ENCODE assay signal across 8 mouse cellular contexts in the genomic region with DNA sequence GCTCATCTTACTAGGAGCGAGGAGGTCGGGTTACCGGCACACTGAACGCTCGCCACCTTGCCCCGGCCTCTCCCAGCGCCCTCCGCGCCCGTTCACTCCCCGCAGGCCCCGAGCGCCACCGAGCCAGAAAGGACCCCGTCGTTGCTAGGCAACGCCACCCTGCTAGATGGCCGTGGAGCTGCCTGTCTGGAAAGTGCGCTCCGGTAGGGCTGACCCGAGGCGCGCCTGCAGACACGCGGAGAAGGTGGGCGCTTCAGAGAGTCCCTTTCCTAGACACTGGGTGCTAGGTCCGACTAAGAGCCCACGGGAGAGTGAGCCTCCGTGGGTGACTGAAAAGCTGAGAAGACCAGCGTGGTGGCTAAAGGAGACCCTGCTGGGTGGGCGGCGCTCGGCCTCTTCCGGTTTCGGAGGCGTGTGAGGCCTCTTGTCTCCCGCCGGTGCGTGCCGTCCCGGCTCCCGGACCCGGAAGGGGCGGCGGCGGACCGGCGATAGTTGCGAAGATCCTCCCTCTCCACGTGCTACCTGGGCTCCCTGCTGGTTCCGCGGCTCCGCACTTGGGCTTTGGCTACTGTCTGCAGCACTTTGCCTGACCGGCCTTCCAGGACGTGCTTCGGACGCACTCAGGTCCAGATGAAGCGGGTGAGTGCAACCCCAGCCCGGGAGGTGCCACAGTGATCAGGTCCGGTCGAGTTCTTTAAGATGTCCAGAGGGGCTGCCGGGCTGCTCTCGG. TPM values are rescaled to one million over a fixed set of nuclear protein-coding genes. Genes with fewer than 3 reads are reported as not detected.
DNase-seq lines count a peak whose midpoint lies in the region; ATAC-seq and TF ChIP-seq lines count a peak whose summit lies in the region.

A gene (minus strand): TSS at position 139 of the 730 bp plus-strand sequence.
A gene (plus strand): TSS at position 185 of the 730 bp plus-strand sequence.

- H3K4me1 ChIP-seq in cortical plate, adult 2 months (ENCODE audit: control insufficient read depth, insufficient read depth, low read length): peaks cover 5% of the 10 kb centered on the region; the same call in 1 of the 2 replicates
- peaks cover 58% of the 10 kb centered on the region for H3K4me1 ChIP-seq in megakaryocyte, embryonic 14.5 days

- no peaks in the 10 kb centered on the region for H3K9me3 ChIP-seq in megakaryocyte, embryonic 14.5 days

- ATAC-seq in activated CD4-positive, CD25-positive, alpha-beta regulatory T cell, adult 4 months: peak; percentile 81

- peaks cover 22% of the 10 kb centered on the region for H3K36me3 ChIP-seq in megakaryocyte, embryonic 14.5 days (replicated peaks; ENCODE audit: low read length)

- peak within 1 kb of the TSS; percentile 94 for H3K4me3 ChIP-seq in cortical plate, adult 2 months (ENCODE audit: insufficient read depth, low read length)
- H3K4me3 ChIP-seq in megakaryocyte, embryonic 14.5 days (replicated peaks): peak within 1 kb of the TSS; percentile 100

- TF ChIP-seq CTCF in cortical plate, adult 2 months (IDR thresholded peaks at IDR 0.05; ENCODE audit: extremely low read depth, insufficient read depth, low read length): no peak

- TF ChIP-seq POLR2A in cortical plate, adult 2 months (IDR thresholded peaks at IDR 0.05; ENCODE audit: extremely low read depth, insufficient read depth, low read length): peak; percentile 44; the same call in 1 of the 2 replicates

- no peaks in the 10 kb centered on the region for H3K27me3 ChIP-seq in megakaryocyte, embryonic 14.5 days (replicated peaks)

- peak; percentile 89 to 91 for DNase-seq in gastrocnemius, adult 8-10 months (ENCODE audit: low spot score in 2 of 2)
- peak; percentile 79 for DNase-seq in hindlimb bud, embryonic 11.5 days (ENCODE audit: extremely low spot score, low read depth, low spot score)
- peak; percentile 90 to 93 for DNase-seq in left cerebral cortex, adult 8-10 months (ENCODE audit: low spot score in 2 of 2)
- DNase-seq in right cerebral cortex, postnatal 10 days (ENCODE audit: low spot score in 2 of 2): peak; percentile 97
- peak; percentile 97 for DNase-seq in urinary bladder, postnatal 25 days (ENCODE audit: low spot score)

- peak within 1 kb of the TSS; percentile 86 for H3K27ac ChIP-seq in cortical plate, adult 2 months (ENCODE audit: insufficient read depth, low read length)

RNA-seq across cellular contexts. Expression of the first gene that starts in this region (rescaled TPM):
- 1 to 10 TPM; 1.9 to 2.4 TPM for polyA plus RNA-seq in activated CD4-positive, CD25-positive, alpha-beta regulatory T cell, adult 4 months (2017; shearing (Covaris generic))
- polyA plus RNA-seq in cortical plate, adult 2 months (2012; rRNA removed): 12.6 and 12.9 TPM in 2 replicates
- 10 to 100 TPM; 12.3 to 14.7 (median 13.7) TPM for total RNA-seq in gastrocnemius, adult 8-10 months (2022)
- total RNA-seq in left cerebral cortex, adult 8-10 months (2022): 10 to 100 TPM; 32.2 to 36.3 (median 34.0) TPM
- 1.9 and 3.2 TPM in 2 replicates for polyA plus RNA-seq in megakaryocyte, embryonic 14.5 days (2012; ENCODE audit: insufficient read depth, low replicate concordance)

RNA-seq across cellular contexts. Expression of the second gene that starts in this region (rescaled TPM):
- polyA plus RNA-seq in activated CD4-positive, CD25-positive, alpha-beta regulatory T cell, adult 4 months (2017; shearing (Covaris generic)): 10 to 100 TPM; 11.1 to 11.4 TPM
- 4.9 and 5.7 TPM in 2 replicates for polyA plus RNA-seq in cortical plate, adult 2 months (2012; rRNA removed)
- 1 to 10 TPM; 3.8 to 6.7 (median 5.5) TPM for total RNA-seq in gastrocnemius, adult 8-10 months (2022)
- 1 to 10 TPM; 7.6 to 9.7 (median 8.7) TPM for total RNA-seq in left cerebral cortex, adult 8-10 months (2022)
- polyA plus RNA-seq in megakaryocyte, embryonic 14.5 days (2012; ENCODE audit: insufficient read depth, low replicate concordance): 2.2 and 4.0 TPM in 2 replicates

Comparison
In these comparisons a context has a peak if more than half of its experiments do, and no peak if none do; other contexts are left out.
1. Peak in every context shown above with its lines: DNase-seq, ATAC-seq, H3K4me3 ChIP-seq and H3K27ac ChIP-seq.